Mouse (Mus musculus): ENCODE measurements at regions not wholly inside any gene's neighbourhood (a gene's known extent, or its start where the extent isn't known, plus 50 kb on each side); places are given as distances from the start of the nearest gene placed in this dataset.

GRCm38 (mm10) chr3:137728689-137729088 lies 57.4 kb downstream of the Gm21962 start:
- 92% methylated on average over 9 of the region's 9 CpGs for WGBS
- no peak for DNase-seq
- Histone ChIP-seq H3K4me1 (ENCODE audit: control insufficient read depth, insufficient read depth, low read length) (no peaks in the 10 kb centered on the region), H3K4me3 (replicated peaks; ENCODE audit: extremely low read depth, low read depth, low read length) (no peak overlapping the region)
- TF ChIP-seq POLR2A (IDR thresholded peaks at IDR 0.05; ENCODE audit: borderline replicate concordance, extremely low read depth, low read depth, low read length) = no peak
- no peak for TF ChIP-seq CTCF (IDR thresholded peaks at IDR 0.05; ENCODE audit: insufficient read depth, low read length)

DNA sequence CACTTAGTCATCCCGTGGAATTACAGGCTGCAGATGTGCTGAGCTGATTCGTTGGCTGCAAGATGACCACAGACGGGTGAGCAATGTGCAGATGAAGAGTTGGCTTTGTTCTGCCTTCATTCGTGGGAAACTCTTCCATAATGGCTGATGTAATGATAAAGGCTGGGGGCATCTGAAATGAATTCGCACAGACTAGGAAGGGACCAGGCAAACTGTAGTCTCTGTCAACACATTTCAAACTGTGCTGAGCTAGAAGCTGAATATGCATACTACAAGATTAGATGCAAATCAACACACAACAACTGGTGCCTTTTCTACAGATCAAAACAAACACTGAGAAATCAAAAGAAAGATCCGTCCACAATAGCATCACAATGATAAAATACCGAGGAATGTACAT lies 58.1 kb downstream of the Gm21962 start:
- no peak for DNase-seq
- TF ChIP-seq CTCF (IDR thresholded peaks at IDR 0.05; ENCODE audit: insufficient read depth, low read length) (no peak), POLR2A (IDR thresholded peaks at IDR 0.05; ENCODE audit: borderline replicate concordance, extremely low read depth, low read depth, low read length) (no peak)
- H3K4me1 ChIP-seq (ENCODE audit: control insufficient read depth, insufficient read depth, low read length) = no peaks in the 10 kb centered on the region
- WGBS = 69% methylated on average over 7 of the region's 7 CpGs
- H3K4me3 ChIP-seq (replicated peaks; ENCODE audit: extremely low read depth, low read depth, low read length) = no peak overlapping the region

- Histone ChIP-seq H3K4me1 (ENCODE audit: control insufficient read depth, insufficient read depth, low read length) (no peaks in the 10 kb centered on the region), H3K4me3 (replicated peaks; ENCODE audit: extremely low read depth, low read depth, low read length) (no peak overlapping the region)
- no peak for DNase-seq
- TF ChIP-seq POLR2A (IDR thresholded peaks at IDR 0.05; ENCODE audit: borderline replicate concordance, extremely low read depth, low read depth, low read length) = no peak
- no peak for TF ChIP-seq CTCF (IDR thresholded peaks at IDR 0.05; ENCODE audit: insufficient read depth, low read length)
- 64% methylated on average over 12 of the region's 12 CpGs for WGBS
Observed at GRCm38 (mm10) chr3:137737222-137737800, 66.0 kb downstream of the Gm21962 start.

GRCm38 (mm10) chr3:137741528-137741927 lies 70.2 kb downstream of the Gm21962 start:
- Histone ChIP-seq H3K4me1 (ENCODE audit: control insufficient read depth, insufficient read depth, low read length) (no peaks in the 10 kb centered on the region), H3K4me3 (replicated peaks; ENCODE audit: extremely low read depth, low read depth, low read length) (no peak overlapping the region)
- no peak for DNase-seq
- TF ChIP-seq CTCF (IDR thresholded peaks at IDR 0.05; ENCODE audit: insufficient read depth, low read length) (no peak), POLR2A (IDR thresholded peaks at IDR 0.05; ENCODE audit: borderline replicate concordance, extremely low read depth, low read depth, low read length) (no peak)
- WGBS = 82% methylated on average over 9 of the region's 9 CpGs

GRCm38 (mm10) chr3:137742119-137742518 lies 70.8 kb downstream of the Gm21962 start:
- WGBS = 74% methylated on average over 4 of the region's 4 CpGs
- H3K4me1 ChIP-seq (ENCODE audit: control insufficient read depth, insufficient read depth, low read length) = no peaks in the 10 kb centered on the region
- DNase-seq = no peak
- no peak overlapping the region for H3K4me3 ChIP-seq (replicated peaks; ENCODE audit: extremely low read depth, low read depth, low read length)
- TF ChIP-seq CTCF (IDR thresholded peaks at IDR 0.05; ENCODE audit: insufficient read depth, low read length) (no peak), POLR2A (IDR thresholded peaks at IDR 0.05; ENCODE audit: borderline replicate concordance, extremely low read depth, low read depth, low read length) (no peak)

DNA sequence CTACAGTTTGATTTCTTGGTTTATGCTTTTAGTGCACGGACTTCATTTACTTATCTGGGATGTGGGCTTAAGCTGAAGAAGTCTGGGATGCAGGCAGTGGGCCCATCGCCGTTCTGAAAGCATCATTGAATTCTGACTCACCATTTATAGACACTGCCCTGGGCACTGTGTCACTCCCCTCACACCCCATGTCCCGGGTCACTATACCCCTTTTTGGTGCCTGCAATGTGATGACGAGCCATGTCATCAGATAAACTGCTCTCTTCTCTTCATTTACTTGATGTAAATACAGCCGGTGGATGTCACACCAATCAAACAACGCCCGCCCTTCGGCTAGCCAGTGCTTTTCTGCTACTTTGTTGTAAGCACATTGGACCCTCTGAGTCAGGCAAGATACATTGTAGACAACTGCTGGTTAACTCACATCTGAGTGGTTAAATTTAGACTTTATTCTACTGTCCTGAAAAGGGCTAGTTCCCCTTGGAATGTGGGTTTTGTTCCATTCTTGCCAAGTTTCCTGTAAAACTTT lies 80.5 kb downstream of the Gm21962 start:
- DNase-seq = no peak
- H3K4me3 ChIP-seq (replicated peaks; ENCODE audit: extremely low read depth, low read depth, low read length) = no peak overlapping the region
- TF ChIP-seq POLR2A (IDR thresholded peaks at IDR 0.05; ENCODE audit: borderline replicate concordance, extremely low read depth, low read depth, low read length) (no peak), CTCF (IDR thresholded peaks at IDR 0.05; ENCODE audit: insufficient read depth, low read length) (no peak)
- 65% methylated on average over 9 of the region's 9 CpGs for WGBS
- H3K4me1 ChIP-seq (ENCODE audit: control insufficient read depth, insufficient read depth, low read length) = peaks cover 3% of the 10 kb centered on the region; the same call in 1 of the 2 replicates

DNA sequence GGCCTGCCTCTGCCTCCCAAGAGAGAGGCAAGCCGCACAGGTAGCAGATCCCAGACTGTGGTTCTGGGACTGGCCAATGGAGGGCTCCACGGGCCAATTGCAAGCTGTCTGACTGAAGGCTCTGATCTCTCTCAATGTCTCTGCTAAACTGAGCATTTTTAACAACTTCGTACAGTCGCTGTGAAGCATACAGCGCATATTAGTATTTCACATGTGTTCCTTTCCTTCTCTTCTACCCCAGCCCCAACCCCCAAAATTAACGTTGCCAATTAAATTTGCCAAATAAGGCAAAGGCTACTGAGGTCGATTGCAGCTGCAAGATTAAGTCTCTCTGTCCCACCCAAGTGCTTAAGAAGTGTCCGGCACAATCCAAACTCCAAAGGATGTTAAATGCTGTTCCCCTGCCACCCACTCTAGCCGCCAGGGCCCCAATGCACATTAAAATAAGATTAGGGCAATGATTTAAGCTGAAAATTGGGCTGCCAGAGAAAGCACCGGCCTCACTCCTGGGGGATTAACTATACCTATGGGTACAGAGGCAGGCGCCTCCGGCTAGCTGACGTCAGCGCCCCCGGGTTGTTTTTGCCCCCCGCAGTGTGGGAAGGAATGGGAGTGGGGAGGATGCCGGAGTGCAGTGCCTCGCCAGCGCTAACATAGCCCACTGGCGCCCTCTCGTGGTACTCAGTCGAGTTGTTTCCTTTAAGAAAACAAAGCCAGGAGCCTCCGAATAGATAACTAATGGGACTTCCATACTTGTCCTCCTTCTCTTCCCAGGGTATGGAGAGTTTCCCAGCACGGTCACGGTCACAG lies 81.3 kb downstream of the Gm21962 start:
- H3K4me3 ChIP-seq (replicated peaks; ENCODE audit: extremely low read depth, low read depth, low read length) = peak overlapping the region; percentile 31
- DNase-seq = peak; percentile 68
- H3K4me1 ChIP-seq (ENCODE audit: control insufficient read depth, insufficient read depth, low read length) = peaks cover 3% of the 10 kb centered on the region; the same call in 1 of the 2 replicates
- 18% methylated on average over 25 of the region's 25 CpGs for WGBS
- TF ChIP-seq CTCF (IDR thresholded peaks at IDR 0.05; ENCODE audit: insufficient read depth, low read length) (peak; percentile 83), POLR2A (IDR thresholded peaks at IDR 0.05; ENCODE audit: borderline replicate concordance, extremely low read depth, low read depth, low read length) (no peak)

- no peak for DNase-seq
- 25% methylated on average over 7 of the region's 7 CpGs for WGBS
- H3K4me1 ChIP-seq (ENCODE audit: control insufficient read depth, insufficient read depth, low read length) = peaks cover 3% of the 10 kb centered on the region; the same call in 1 of the 2 replicates
- no peak for TF ChIP-seq POLR2A (IDR thresholded peaks at IDR 0.05; ENCODE audit: borderline replicate concordance, extremely low read depth, low read depth, low read length)
- no peak for TF ChIP-seq CTCF (IDR thresholded peaks at IDR 0.05; ENCODE audit: insufficient read depth, low read length)
- peak overlapping the region; percentile 31 for H3K4me3 ChIP-seq (replicated peaks; ENCODE audit: extremely low read depth, low read depth, low read length)
Observed at GRCm38 (mm10) chr3:137753257-137753654, 81.9 kb downstream of the Gm21962 start.

GRCm38 (mm10) chr3:137755391-137755790 lies 84.1 kb downstream of the Gm21962 start:
- H3K4me1 ChIP-seq (ENCODE audit: control insufficient read depth, insufficient read depth, low read length) = peaks cover 3% of the 10 kb centered on the region; the same call in 1 of the 2 replicates
- no peak for TF ChIP-seq POLR2A (IDR thresholded peaks at IDR 0.05; ENCODE audit: borderline replicate concordance, extremely low read depth, low read depth, low read length)
- H3K4me3 ChIP-seq (replicated peaks; ENCODE audit: extremely low read depth, low read depth, low read length) = no peak overlapping the region
- no peak for DNase-seq
- 82% methylated on average over 5 of the region's 5 CpGs for WGBS

Measured in lung, adult 2 months (tissue).